Mouse (Mus musculus): ENCODE measurements around the gene Trex2. TPM values are rescaled to one million over a fixed set of nuclear protein-coding genes. Genes with fewer than 3 reads are reported as not detected.

Gene Trex2
- polyA plus RNA-seq, 1 experiment from 2014 or later: not detected

Other genes starting within 250 kb of the Trex2 start
- 5.5 and 11.3 TPM in 2 replicates for gene Xlr3b, start 243.1 kb downstream of the Trex2 start, polyA plus RNA-seq (2014; fragmentation: Nextera tagmentation; extraction: Ambion mirVana)
- gene Xlr4b, start 221.0 kb downstream of the Trex2 start, polyA plus RNA-seq (2014; fragmentation: Nextera tagmentation; extraction: Ambion mirVana): 0.17 and 1.1 TPM in 2 replicates
- 12.2 and 12.9 TPM in 2 replicates for gene F8a, start 207.1 kb downstream of the Trex2 start, polyA plus RNA-seq (2014; fragmentation: Nextera tagmentation; extraction: Ambion mirVana)
- gene Xlr4c, start 192.2 kb downstream of the Trex2 start, polyA plus RNA-seq (2014; fragmentation: Nextera tagmentation; extraction: Ambion mirVana): not detected in 2 replicates
- not detected in 2 replicates for gene Xlr3c, start 170.0 kb downstream of the Trex2 start, polyA plus RNA-seq (2014; fragmentation: Nextera tagmentation; extraction: Ambion mirVana)
- 0.16 TPM in 1 of 2 replicates, not detected in the other for gene Xlr5a, start 142.4 kb downstream of the Trex2 start, polyA plus RNA-seq (2014; fragmentation: Nextera tagmentation; extraction: Ambion mirVana)
- gene Xlr5c, start 142.4 kb downstream of the Trex2 start, polyA plus RNA-seq (2014; fragmentation: Nextera tagmentation; extraction: Ambion mirVana): not detected in 2 replicates
- not detected in 2 replicates for gene Gm45015, start 98.5 kb downstream of the Trex2 start, polyA plus RNA-seq (2014; fragmentation: Nextera tagmentation; extraction: Ambion mirVana)
- 17.4 and 21.2 TPM in 2 replicates for gene Zfp275, start 92.7 kb downstream of the Trex2 start, polyA plus RNA-seq (2014; fragmentation: Nextera tagmentation; extraction: Ambion mirVana)
- not detected in 2 replicates for gene Gm18336, start 36.6 kb downstream of the Trex2 start, polyA plus RNA-seq (2014; fragmentation: Nextera tagmentation; extraction: Ambion mirVana)
- 0.09 and 0.11 TPM in 2 replicates for gene Zfp92, start 24.2 kb downstream of the Trex2 start, polyA plus RNA-seq (2014; fragmentation: Nextera tagmentation; extraction: Ambion mirVana)
- 50.1 and 57.5 TPM in 2 replicates for gene Haus7, start 23.7 kb upstream of the Trex2 start, polyA plus RNA-seq (2014; fragmentation: Nextera tagmentation; extraction: Ambion mirVana)
- gene Bgn, start 48.3 kb upstream of the Trex2 start, polyA plus RNA-seq (2014; fragmentation: Nextera tagmentation; extraction: Ambion mirVana): 95.7 and 104 TPM in 2 replicates
- 0.36 and 0.38 TPM in 2 replicates for gene Atp2b3, start 67.7 kb upstream of the Trex2 start, polyA plus RNA-seq (2014; fragmentation: Nextera tagmentation; extraction: Ambion mirVana)
- gene Dusp9, start 204.1 kb upstream of the Trex2 start, polyA plus RNA-seq (2014; fragmentation: Nextera tagmentation; extraction: Ambion mirVana): 5.0 and 7.3 TPM in 2 replicates
- gene Pnck, start 224.8 kb upstream of the Trex2 start, polyA plus RNA-seq (2014; fragmentation: Nextera tagmentation; extraction: Ambion mirVana): 27.0 and 27.7 TPM in 2 replicates
- 11.0 and 12.2 TPM in 2 replicates for gene Slc6a8, start 237.8 kb upstream of the Trex2 start, polyA plus RNA-seq (2014; fragmentation: Nextera tagmentation; extraction: Ambion mirVana)